Mouse (Mus musculus) frontal cortex, adult (tissue): ENCODE measurements around the gene Ceacam18.
"Not testable (repeated sequence)": the region's sequence is repeated elsewhere in the genome, so short reads cannot be mapped to it uniquely, and the experiment has no call there.

Experiments used
- ATAC-seq: cut with Nextera tagmentation; 2 replicates; pipeline ENCODE4 v1.9.2; 2017; ENCODE audit warnings: mild to moderate bottlenecking, moderate library complexity, mixed read lengths; ENCODE audit not compliant: low TSS enrichment

Gene Ceacam18

DNA sequence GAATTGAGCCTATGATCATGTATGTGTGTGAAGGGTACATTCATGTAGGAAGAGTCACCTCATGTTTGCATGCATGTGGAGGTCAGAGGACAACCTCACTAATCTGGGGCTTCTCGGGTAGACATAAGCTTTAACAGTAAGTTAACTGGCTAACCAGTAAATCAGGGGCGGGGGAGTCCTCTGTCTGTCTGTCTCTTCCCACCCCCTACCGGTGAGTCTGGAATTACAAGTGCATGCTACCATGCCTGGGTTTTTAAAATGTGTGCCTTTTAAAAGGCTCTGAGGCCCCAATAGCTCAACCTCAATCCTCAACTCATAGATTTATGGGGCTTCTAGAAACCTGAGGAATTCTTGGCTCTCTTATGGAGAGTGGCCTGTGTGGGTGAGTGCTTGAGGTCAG, 34.1 kb downstream of the Ceacam18 start:
- no peak for ATAC-seq

- no peak; the same call in 1 of the 2 replicates for ATAC-seq
Observed at GRCm38 (mm10) chr7:43671064-43671808, 36.7 kb downstream of the Ceacam18 start.

DNA sequence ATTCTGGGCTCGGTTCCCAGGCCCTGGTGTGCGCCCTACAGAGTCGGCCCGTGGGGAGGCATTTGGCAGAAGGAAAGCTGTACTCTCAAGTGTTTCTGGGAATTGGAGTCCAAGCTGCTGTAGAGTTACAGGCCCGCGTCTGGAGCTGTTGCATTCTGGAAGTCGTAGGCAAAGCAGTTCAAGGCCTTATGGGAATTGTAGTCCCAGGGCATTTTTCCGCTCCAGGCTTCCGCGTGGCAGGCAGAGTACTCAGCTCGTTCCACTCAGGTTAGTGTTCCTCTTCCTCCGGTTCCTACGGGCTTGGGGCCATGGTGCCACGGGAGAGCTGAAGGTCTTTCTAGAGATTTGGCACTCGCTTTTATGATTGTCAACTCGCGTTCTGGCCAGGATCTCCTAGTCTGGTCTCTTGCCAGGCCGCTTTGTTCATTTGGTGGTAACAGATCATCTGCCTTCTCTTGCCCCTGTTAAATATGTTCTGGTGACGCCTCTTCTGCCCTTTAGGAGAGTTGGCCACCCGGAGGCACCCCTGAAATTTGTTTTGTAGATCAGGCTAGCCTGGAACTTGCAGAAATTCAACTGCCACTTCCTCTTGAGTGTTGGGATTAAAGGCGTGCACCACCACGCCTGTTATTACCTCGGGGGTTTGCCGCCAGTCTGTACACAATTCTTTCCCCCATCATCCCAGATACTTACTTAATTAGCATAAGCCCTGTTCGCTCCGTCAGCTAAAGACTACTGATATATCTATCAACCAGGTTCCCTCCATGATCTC, 37.5 kb downstream of the Ceacam18 start, which contains the start of gene Ctu1:
Gene Ctu1 (plus strand): TSS at position 208 of the 772 bp plus-strand sequence.
- peak; percentile 99 for ATAC-seq

DNA sequence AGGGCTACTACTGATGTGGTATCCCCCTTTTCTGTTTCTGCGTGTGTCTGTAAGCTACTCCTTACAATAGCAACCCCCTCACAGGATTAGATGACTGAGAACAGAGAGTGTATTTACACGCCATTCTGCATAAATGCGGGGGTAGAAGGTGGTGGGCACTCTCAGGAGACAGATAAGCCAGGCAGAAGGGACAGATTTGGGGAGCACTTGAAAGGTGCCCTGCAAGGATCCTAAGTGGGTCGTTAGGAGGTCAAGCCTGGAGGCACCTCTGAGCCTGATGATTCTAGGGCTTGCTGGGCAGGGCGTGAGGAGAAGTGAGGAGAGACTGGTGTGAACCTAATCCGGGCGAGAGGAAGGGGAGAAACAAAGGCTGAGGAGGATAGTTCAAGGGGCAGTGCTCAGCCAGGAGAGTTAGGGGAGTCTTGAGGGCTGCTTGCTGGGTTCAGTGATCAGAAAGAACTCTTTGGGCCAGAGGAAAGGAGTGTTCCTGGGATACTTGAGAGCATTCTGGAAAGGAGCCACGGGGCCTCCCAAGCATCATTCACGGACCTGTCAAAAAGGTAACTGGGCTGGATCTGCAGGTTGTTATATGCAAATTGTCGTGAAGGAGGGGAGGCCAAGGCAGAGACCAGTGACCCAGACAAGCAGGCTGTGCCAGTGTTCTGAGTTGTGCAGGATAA, 38.2 kb downstream of the Ceacam18 start:
- ATAC-seq: no peak

- ATAC-seq: no peak
Observed at GRCm38 (mm10) chr7:43675091-43675490, 40.6 kb downstream of the Ceacam18 start.

GRCm38 (mm10) chr7:43678517-43678916, 44.0 kb downstream of the Ceacam18 start:
- ATAC-seq: peak; percentile 69; the same call in 1 of the 2 replicates

DNA sequence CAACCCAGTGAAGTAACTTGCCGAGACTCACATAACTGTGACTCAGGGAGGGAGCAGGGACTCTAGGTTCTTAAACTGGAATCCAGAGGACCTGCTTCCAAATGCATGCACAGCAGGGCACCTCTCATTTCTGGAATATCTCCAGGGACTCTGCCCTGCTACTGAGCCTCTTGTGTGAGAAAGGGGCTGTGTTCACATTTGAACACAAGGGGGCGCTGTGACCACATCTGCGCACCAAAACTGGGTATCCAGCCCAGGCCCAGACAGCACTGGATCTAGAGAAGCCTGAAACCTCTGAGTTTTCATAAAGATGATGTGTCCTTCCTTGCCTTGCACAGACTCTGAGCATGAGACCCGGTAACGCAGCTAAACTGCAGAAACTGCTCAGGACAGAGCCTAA, 46.5 kb downstream of the Ceacam18 start:
- ATAC-seq: peak; percentile 82

GRCm38 (mm10) chr7:43682511-43682910, 48.0 kb downstream of the Ceacam18 start:
- not testable (repeated sequence) for ATAC-seq

DNA sequence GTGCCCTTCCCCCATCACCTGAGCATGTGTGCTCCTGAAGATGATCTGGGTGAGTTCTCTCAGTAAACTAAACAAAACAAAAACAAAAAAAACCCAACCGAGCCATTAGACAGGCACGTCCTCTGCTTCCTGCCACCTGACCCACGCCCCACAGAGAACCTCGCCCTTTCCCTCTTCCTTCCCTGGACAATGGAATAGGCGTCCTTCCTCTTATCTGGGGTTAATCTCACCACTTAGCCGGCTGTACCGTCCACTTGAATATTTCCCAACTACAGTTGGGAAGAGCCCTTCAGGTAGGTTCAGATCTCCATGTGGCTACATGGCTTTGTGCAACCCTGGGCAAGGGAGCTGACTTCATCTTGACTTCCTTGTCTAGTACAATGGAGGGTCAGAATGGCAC, 50.6 kb downstream of the Ceacam18 start:
- ATAC-seq: no peak

DNA sequence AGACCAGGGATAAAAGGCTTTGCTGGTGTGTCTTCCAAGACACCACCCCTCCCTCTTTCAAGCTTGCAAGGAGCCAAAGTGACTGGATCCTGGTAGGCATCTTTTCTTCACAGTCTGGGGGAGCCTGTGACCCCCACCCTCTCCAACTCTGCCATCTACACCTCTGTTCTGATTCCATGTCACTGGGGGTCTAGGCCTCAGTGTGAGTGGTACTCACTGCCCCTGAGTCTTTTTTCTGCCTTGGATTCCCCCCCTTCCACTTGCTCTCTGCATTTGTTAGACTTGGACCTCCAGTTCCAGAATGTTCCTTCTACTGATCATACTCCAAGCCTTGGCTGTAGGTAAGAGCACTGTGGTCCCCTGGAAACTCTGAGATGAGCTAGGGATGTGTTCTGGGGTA, 55.6 kb downstream of the Ceacam18 start, which contains the start of gene Klk14:
Gene Klk14 (plus strand): TSS at position 301 of the 400 bp plus-strand sequence.
- no peak for ATAC-seq
